Mouse (Mus musculus): ENCODE measurements around the gene Smarcal1.
A peak's percentile ranks its signal among the peaks of the same experiment; 100 is the strongest.

Gene Smarcal1

DNA sequence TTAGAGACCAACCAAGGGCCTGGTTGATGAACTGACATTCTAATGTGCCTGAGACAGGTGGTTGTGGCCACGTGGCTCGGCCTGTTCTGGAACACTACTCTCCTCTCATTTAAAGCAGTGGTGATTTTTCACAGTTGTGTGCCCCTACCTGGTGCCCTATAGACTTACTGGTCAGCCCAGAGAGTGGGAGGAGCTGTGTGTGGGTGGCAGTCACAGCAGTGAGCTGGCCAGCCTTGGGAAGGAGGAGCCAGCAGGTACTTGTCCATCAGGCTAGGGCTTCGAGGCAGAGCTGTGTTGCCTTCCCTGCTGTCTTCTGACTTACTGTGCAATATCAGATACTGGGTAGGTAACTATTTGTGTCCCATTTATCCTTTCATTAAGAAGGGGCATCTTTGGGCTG is 9.3 kb downstream of the Smarcal1 start:
- no peak for DNase-seq

DNA sequence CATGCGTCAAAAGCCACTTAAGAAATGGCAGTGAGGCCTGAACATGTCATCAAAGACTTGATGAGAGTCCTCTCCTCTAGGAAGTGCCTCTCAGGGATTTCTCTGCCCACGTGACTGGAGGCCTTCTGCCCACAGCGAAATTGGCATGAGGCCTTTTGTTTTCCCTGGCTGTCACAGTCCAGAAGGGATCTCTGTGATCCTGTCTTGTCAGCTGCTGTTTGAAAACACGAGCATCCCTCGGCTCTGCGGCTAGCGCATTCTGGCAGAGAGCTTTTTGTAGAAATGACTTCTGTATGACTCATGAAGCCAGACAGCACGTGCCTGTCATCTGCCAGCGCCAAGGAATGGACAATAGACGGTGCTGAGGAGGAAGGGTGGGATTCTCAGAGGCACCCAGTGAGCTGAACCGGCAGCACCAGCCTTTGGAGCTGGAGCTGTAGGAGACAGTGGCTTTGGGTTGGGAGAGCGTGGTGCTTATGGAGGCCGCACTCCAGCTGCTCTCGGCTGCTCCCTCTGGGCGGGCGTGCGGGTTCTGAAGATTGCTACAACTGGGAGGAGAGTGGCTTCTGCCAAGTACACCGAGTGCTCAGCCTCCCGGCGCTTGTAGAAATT is 10.4 kb downstream of the Smarcal1 start:
- peak; percentile 74 for DNase-seq

DNA sequence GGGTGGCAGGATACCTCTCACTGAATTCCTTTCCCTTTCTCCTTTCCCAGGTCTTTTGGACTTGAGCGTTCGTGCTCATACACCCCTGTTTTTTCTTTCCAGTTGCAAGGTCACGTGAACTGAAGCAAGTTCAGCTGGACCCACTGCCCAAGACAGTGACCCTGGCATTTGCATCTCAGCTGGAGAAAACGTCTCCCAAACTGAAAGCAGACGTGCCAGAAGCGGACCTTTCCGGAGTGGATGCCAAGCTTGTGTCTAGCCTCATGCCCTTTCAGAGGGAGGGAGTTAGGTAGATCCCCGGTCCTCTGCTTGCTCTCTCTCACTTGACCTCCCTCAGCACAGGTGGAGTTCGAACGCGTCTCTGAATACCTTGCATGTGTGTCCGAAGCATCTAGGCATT is 12.6 kb downstream of the Smarcal1 start:
- DNase-seq, result no peak

DNA sequence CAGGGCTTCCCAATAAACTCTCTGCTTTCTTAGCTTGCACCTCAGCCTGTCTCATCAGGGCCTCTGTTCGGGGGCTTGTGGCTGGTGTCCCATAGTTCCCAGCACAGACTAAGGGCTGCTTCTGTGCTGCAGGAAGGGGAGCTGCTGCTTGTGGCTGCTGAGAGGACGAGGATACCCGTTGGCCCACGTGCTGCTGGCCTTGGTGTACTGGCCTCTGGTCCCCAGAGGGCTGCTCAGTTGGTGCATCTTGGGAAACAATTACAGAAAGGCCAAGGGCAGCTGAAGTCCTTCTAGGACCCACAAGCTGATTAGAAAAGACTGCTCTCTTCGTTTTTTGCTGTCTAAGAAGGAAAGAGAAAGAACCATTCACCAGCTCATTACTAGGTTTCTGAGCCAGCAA is 13.2 kb downstream of the Smarcal1 start:
- no peak for DNase-seq

DNA sequence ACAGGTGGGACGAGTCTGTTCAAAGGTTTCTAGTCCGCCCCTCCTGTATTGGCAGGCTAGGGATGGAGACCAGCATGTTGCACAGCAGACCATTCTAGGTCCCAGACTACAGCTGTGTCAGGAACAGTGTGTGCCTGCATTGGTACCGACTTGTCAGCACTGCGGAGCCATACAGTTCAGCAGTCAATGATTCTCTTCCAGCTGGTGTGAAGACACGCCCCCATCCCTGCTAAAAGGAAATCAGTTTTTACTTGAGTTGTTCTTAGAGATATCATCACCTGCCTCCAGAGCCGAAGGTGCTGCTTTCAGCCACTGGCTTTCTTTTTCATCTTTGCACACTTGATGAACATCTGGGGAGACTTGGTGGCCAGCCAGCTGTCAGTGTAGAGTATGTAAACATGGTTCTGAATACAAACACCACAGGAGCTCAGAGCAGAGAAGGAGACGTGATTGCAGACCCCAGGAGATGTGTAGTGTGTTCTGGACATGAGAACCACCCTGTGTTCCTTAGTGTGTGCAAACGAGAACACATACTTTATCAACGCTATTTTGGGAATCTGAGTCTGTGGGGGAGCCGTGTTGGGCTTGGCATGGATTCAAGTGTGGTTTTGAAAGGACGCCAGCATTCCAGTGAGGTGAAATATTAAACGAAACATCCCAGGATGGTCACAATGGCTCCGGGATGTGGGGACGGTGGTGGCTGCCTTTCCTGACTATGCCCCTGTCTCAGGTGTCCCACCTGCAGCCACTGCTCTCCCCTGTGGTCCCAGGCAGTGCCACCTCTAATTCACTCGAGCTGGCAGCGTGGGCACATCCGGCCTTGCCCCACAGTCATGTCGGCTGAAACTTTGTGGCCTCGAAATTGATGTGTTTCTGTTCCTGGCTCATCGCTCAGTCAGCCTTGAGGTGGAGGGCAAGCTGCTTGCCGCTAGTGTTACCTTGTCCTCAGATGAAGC is 16.4 kb downstream of the Smarcal1 start:
- no peak for DNase-seq

DNA sequence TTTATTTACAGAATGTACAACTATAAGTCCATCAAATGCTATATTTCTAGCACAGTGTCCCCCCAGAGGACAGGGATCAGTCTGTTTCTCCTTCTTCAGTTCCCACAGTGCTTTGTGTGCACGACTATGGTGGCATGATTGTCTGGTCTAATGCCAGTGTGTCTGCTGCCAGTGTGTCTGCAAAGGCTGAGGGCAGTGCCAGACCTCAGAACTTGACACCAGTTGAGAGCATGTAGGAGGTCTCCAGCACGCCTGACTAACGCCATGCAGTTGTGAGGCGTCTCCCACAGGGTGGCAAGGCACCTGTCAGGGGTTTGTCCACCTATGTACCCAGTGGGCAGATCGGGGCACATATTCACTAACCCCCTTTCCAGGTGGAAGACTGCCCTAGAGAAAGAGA is 17.7 kb downstream of the Smarcal1 start:
- no peak for DNase-seq

DNA sequence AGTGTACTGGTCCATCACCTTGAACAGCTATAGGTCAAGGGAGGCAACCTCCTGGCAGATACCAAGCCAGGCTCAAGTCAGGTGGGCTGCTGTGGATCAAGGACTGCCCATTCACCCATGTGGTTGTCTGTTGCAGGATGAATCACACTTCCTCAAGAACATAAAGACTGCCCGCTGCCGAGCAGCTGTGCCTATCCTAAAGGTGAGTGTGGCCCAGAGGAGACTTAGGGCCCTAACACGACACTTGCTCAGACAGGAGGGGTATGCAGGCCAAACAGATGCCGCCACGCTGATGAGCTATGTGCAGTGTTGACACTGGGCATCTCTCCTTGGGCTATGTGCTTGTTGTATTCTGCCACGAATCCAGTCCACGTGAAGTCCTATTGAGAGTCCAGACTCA is 18.2 kb downstream of the Smarcal1 start:
- no peak for DNase-seq

DNA sequence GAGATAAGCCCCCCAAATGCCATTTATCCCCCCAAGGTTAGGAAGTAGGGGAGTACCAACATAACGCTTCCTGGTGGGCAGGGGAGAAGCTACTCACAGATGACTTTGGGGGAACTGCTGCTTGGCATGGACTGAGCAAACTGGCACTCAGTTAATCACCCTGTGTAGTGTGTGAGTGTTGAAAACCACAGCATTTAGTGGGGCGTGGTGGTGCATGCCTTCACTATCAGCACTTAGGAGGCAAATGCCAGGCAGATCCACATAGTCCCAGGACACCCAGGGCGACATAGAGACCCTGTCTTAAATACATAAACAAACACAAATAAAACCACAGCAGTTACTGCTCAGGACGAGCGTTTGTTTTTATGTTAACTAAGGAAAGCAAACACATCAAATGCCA is 19.1 kb downstream of the Smarcal1 start:
- DNase-seq, result no peak

DNA sequence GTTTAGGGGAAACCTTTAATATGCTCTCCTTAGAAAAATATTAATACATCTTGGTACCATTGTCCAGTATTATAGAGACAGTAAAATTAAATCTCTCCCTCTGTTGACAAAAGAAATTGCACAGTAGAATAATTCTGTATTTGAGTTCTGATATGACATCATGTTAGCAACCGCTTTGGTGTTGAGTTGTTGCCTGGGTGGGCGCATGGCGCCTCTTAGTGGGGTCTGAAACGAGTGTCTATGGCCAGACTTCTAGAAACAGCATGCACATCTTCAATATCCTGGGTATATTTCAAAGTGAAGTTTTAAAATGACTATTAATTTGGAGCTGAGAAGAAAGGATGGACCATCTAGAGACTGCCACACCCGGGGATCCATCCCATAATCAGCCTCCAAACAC is 19.8 kb downstream of the Smarcal1 start:
- DNase-seq, result no peak

DNA sequence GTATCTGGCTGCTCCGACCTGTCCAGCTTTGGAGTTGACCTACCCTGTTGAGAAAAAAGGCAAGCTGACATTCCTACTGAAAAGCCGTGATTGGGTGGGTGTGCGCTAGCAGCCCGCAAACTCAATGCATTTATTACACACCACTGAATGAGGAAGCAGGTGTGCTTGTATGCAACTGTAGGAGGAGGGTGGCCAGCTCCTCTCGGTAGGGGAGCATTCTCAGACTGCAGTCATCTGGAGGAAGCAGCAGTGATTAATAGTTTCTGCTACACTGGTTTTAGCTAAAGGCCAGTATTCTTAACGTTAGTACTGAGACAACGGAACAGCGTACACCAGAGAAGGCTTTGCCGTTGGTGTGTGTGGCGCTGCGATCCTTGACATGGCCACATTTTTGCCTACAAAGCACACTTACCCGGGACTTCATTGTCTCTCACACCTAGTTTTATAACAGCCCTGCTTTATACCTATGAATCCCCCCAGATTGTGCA is 23.2 kb downstream of the Smarcal1 start:
- no peak for DNase-seq

DNA sequence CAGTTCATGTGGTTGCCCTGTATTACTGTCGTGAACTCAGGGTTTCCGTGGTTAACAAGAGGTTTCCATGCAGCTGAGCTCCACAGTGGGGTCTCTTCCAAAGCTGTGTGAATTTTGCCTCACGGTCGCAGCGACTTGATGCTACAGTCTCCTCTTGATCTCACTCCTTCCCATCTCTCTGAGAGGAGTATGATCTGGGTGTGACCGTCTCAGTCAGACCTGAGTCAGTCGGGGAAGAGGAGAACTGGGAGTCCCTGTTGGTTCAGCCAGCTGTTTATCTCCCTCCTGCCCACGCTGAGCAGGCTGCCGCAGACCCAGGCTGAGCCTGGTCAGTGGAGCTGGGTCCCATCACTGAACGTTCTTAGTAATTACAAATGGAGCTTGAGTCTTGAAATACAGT is 26.1 kb downstream of the Smarcal1 start:
- no peak for DNase-seq

DNA sequence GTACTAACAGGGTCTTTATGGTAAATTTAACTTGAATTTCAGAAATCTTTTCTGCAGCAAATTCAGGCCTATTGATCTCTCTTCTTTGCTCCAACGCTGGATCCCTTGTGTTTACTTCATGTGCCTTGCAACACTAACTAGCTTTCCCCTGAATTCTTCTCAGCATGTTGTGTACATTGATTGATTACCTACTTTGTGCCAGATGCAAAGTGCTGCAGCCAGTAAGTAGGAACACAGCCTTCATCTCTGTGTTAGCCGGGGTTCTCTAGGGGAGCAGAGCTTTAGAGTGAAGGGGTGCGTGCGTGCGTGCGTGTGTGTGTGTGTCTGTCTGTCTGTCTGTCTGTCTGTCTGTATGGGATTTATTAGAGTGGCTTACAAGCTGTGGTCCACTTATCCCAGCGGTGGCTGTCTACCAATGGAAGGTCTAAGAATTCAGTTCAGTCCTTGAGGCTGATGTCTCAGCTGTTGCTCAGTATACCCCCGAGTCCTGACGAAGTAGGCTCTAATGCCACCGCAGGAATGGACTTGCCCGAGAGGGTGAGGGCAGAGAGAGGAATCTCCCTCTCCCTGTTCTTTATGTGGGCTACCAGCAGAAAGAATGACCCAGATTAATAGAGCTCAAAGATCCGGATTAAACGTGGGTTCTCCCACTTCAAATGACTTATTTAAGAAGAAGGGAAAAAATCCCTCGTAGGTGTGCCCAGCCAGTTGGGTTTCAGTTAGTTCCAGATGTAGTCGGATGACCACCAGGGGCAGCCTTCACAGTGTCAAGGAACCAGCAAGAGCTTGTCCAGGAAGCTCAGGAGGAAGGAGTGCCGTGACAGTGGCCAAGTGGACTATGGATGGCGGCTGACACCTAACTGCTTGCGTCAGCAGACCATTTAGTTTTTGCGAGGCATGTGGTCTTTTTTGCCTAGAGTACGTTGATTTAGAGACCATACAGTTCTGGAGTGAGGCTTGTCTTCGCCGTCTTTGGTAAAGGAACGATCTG is 27.1 kb downstream of the Smarcal1 start:
- no peak for DNase-seq

DNA sequence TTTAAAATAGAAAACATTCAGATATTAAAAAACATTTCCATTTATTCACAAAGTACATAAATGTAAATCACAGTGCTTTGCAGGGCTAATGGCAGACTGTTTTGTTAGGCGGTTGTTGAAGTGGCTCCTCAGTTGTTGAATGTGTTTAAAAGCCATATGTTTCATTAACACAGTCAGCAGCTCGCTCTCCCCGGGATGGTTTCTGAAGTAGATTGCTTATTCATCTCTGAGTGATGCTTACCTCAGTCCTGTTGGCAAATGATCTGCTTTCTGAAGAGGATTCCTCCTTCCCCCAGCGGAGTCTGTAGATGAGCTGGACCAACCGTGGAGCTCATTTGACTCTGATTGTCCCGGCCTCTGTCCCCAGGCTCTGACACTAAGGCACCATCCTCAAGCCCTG is 29.1 kb downstream of the Smarcal1 start:
- no peak for DNase-seq

DNA sequence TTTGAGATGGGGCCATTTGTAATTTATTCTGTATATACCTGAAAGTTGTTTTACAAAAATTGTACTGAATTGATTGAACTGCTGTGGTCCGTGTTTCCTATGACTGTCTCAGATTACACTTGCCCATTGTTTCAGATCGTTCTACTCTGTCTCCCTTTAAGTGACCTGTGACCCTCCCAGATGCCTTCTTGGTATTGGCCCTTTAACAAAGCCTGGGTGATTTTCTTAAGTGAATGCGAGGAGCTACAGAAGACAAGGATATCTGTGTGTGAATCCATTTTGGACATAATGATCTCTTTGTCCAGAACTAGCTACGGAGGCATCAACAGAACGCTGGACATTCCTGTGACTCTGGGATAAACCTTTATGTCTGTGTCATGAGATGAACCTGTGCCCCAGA is 52.2 kb downstream of the Smarcal1 start:
- no peak for DNase-seq

DNA sequence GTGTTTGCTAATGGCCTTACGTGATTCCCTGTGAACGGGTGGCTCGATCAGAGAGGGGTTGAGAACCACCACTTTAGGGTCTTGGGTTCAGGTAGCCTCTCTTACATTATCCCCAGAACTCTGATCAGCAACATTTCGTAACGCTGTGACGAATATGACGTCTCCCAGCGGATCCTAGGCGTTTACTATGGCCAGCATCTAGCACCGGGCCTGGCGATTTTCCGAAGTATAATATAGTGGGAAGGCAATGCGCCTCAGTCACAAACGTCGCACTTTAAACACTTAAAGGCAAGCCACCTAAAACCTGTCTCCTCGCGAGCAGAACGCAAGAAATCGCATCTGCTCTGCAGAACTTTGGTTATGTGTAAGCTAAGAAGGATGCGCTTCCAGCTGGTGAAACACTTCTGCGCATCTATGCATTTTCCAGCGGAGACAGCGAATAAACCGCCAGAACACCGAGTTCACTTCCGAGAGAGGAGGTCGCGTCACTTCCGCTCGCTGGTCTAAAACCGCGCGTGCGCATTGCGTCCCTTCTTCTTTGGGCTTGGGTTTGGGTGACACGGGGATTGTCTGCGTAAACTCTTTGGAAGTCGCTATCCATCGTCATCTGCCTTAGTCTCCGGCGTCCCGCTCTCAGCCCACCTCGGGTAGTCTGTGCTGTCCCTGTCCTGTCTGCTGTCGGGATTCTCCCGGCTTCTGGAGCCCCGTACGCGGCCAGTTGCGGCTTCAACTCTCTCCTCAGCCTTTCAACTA is 57.8 kb downstream of the Smarcal1 start:
- peak; percentile 58 for DNase-seq

DNA sequence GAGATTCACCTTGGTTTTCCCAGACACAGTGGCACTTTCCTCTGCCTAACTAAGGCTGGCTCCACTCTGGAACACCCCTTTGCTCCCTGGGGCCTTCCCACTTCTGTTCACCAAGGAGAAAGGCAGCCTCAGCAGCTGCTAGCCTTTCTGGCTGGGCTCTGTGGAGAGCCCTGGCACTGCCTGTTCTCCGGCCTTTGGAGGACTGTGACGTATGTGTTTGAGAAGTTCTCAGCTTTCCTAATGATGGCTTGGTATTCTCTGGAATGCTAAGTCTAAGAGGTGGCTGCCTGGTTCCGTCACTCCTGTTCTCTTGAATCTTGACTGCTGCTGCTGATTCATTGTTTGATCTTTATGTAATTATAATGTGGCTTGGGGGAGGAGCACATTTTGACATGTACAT is 90.0 kb downstream of the Smarcal1 start:
- DNase-seq, result no peak
